Mouse (Mus musculus) adrenal gland, adult (tissue): ENCODE data around the gene Ube2ql1.
A peak's percentile ranks its signal among the peaks of the same experiment; 100 is the strongest.

Source experiments
- DNase-seq, 2 experiments: peaks; one replicate each; pipeline ENCODE4 v3.0.0; 2022 to 2023; ENCODE audit warnings: low spot score in 1 of 2; ENCODE audit not compliant: inconsistent age in 2 of 2

Ube2ql1 gene

GRCm38 (mm10) chr13:69717860-69718598, 21.7 kb downstream of the Ube2ql1 start:
- DNase-seq = no peak

GRCm38 (mm10) chr13:69708236-69708635, 31.5 kb downstream of the Ube2ql1 start:
- DNase-seq = no peak

GRCm38 (mm10) chr13:69707496-69707895, 32.2 kb downstream of the Ube2ql1 start:
- DNase-seq = no peak

- no peak for DNase-seq
Observed at GRCm38 (mm10) chr13:69706919-69707318, 32.8 kb downstream of the Ube2ql1 start.

- DNase-seq = no peak
Observed at GRCm38 (mm10) chr13:69703505-69703904, 36.2 kb downstream of the Ube2ql1 start.

- DNase-seq = no peak
Observed at GRCm38 (mm10) chr13:69701397-69701796, 38.3 kb downstream of the Ube2ql1 start.

GRCm38 (mm10) chr13:69700827-69701226, 38.9 kb downstream of the Ube2ql1 start:
- DNase-seq = no peak

GRCm38 (mm10) chr13:69696333-69696991, 43.2 kb downstream of the Ube2ql1 start:
- peak; percentile 72 to 90 for DNase-seq

- DNase-seq = peak; percentile 25 to 80
Observed at GRCm38 (mm10) chr13:69691074-69691473, 48.6 kb downstream of the Ube2ql1 start.

GRCm38 (mm10) chr13:69687023-69687422, 52.7 kb downstream of the Ube2ql1 start:
- DNase-seq = peak in 1 of 2 experiments; percentile 36

- no peak for DNase-seq
Observed at GRCm38 (mm10) chr13:69685406-69685818, 54.3 kb downstream of the Ube2ql1 start.

GRCm38 (mm10) chr13:69673921-69674618, 65.6 kb downstream of the Ube2ql1 start:
- DNase-seq = no peak

- DNase-seq = no peak
Observed at GRCm38 (mm10) chr13:69673197-69673920, 66.3 kb downstream of the Ube2ql1 start.

- no peak for DNase-seq
Observed at GRCm38 (mm10) chr13:69672565-69672964, 67.1 kb downstream of the Ube2ql1 start.

- DNase-seq = no peak
Observed at GRCm38 (mm10) chr13:69672121-69672520, 67.6 kb downstream of the Ube2ql1 start.

- DNase-seq = no peak
Observed at GRCm38 (mm10) chr13:69654508-69654907, 85.2 kb downstream of the Ube2ql1 start.
